Mouse (Mus musculus) kidney, adult 9 months (tissue): ENCODE measurements at regions not wholly inside any gene's neighbourhood (a gene's known extent, or its start where the extent isn't known, plus 50 kb on each side); places are given as distances from the start of the nearest gene placed in this dataset.

Experiments
- DNase-seq: peaks from one replicate; pipeline ENCODE4 v3.0.0; 2022

DNA sequence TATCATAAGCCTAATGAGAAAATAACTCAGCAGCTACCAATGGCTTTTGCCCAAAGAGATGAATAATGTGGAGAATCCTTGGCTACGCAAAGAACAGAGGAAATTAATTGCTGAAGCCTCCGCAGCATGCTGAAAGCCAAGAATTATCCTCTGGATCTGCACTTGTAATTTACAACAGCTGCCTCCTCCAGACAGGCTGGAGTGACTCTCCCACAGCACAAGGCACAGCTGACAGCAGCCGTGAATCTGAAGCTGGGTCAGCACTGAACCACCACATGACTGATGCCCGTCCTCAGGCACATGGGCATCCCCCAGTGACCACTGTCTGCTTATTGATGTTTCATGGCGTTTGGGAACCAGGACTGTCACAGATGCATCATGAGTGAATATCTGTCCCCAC is 299.8 kb downstream of the Psat1 start:
- no peak for DNase-seq

GRCm38 (mm10) chr19:15644786-15645185 is 302.4 kb downstream of the Psat1 start:
- no peak for DNase-seq

- DNase-seq: peak; percentile 46
Measured at GRCm38 (mm10) chr19:15617233-15617915, 329.8 kb downstream of the Psat1 start.

GRCm38 (mm10) chr19:15614648-15615561 is 332.2 kb downstream of the Psat1 start:
- DNase-seq: no peak

GRCm38 (mm10) chr19:15611137-15611758 is 335.9 kb downstream of the Psat1 start:
- DNase-seq: no peak

DNA sequence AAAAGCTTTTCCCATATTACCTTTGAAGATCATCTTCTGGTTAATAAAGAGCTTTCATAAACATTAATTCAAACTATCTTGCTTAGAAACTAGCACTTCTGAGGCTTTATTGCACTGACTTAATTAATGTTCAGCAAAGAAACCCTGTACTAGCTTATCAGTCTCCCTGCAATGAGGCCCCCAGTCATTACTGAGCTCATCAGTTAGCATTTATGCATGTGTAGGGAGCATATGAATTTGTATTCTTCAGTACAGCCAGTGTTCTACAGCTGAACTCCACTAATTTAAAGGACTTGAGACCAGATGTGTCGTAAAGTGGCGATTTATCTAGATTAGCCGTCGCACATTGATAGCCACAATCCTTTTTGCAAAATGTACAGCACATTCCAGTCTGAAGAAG is 340.7 kb downstream of the Psat1 start:
- DNase-seq: no peak

GRCm38 (mm10) chr19:15592821-15593220 is 354.3 kb downstream of the Psat1 start:
- no peak for DNase-seq

DNA sequence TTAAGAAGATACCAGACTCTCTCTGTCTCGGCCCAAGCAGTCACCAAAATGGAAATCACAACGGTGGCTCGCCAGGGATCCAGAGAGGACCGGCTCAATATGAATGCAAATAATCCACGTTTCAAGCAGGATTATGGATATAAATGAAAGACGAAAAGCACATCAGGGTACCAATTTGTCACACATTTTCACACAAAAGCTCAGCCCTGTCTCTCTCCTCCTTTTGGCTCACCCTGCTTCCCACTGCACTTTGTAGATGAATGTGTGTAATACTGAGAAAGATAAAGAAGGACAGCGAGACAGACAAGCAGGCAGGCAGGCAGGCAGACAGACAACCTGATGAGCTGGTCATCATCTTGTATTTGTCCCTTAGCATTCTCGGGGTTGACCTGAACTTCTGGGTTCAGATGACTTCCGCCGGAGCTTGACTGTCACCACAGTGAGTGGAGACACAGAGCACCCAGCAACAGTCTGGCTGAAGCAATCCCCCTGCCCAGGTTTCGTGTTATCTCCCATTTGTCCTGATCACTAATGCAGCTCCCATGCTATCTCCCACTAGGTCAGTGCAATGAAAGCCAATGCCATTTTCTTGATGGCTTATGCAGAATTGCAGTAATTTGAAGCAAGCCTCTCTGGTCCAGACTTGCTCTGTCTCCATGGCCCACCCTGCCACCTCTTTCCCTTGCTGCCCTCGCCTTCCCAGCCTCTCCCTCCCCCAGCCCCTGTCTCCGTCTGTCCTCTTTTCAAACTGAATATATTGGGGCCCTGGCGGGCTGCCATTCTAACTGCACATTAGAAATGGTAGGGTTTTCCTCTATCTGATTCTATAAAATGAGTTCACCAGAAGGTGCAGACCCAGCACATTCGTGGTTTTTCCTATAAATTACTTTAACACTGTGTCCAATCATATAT is 363.1 kb downstream of the Psat1 start:
- no peak for DNase-seq

- no peak for DNase-seq
Measured at GRCm38 (mm10) chr19:15583106-15583781, 363.9 kb downstream of the Psat1 start.

DNA sequence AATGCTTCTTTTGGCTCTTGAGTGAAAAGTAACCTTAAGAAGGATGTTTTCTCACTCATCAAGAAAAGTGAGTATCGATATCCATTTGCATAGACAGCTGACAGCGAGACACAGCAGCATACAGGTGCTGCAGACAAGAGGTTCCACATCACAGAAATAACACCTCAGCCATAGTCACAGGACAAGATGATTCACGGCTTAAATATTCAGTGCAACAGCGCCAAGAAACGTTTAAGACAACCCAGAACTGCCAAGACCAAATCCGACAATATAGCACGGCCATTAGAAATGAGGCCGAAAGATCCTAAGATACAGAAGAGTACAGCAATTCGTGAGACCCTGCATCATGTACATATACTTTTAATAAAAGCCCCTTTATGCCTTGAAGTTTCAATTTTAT is 375.9 kb downstream of the Psat1 start:
- no peak for DNase-seq

GRCm38 (mm10) chr19:15561511-15561910 is 385.6 kb downstream of the Psat1 start:
- DNase-seq: no peak

DNA sequence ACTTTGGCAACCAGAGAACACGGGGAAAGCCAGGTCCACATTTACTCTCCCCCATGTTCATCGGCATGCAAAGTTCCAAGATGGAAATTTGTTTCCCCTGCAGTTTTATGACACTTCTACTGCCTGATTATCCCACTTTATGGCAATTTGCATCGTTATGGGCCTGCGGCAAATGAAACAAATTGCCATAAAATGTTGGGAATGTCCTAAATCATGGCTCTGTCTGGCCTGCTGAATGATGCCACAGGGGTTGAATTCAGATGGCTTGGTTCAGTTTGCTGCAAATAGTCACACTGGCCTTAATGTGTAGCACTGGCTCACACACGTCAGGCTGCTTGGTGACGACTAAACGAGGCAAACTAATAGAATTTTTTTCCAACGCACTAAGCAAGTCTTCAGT is 393.2 kb downstream of the Psat1 start:
- no peak for DNase-seq

- DNase-seq: no peak
Measured at GRCm38 (mm10) chr19:15517853-15518252, 429.3 kb downstream of the Psat1 start.

GRCm38 (mm10) chr19:15516566-15517305 is 430.4 kb downstream of the Psat1 start:
- DNase-seq: no peak

- no peak for DNase-seq
Measured at GRCm38 (mm10) chr19:15513197-15513596, 433.9 kb downstream of the Psat1 start.

DNA sequence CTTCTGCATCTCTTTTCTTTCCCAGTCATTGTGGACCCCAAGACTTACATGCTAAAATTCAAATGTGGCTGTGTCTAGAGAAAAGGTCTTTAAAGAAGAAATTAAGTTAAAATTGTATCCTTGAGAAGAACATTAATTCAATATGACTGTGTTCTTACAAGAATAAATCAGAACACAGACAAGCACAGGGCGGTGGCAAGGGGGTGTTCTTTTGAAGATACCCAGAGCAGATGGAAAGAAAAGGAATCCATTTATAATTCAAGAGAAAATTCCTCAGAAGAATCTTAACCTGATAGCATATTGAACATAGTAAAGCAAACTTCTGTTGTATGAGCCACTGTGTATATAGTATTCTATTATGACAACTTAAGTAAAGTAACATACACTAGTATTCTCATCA is 436.7 kb downstream of the Psat1 start:
- DNase-seq: no peak

GRCm38 (mm10) chr19:15502985-15503354 is 444.2 kb downstream of the Psat1 start:
- DNase-seq: no peak

DNA sequence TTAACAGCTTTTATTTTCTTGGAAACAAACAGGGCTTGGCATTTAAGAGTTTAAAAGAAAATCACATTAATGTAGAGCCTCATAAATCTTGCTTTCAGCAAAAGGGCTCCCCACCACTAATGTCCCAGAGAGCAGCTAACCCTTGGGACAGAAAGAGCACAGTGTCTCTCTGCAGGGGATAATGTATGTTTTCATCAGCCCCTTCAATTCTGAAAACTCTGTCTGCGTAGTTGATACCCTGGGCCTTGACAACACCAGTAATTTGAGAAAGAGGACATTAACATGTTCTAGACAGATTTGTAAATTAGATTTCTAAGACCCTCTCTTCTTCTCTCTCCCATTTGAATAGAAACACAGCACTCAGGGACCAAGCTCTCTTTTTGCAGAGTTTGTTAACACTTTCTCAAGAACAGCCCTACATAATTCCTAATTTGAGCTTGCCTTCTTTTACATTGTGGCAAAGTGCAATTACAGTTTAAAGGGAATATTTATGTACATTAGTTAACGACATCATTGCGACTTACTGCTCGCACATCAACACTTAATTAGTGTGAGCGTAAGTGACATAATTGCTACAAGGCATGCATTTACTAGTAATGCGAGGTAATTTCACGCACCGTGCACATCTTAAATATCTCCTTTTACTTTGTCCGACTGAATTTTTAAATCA is 444.7 kb downstream of the Psat1 start:
- no peak for DNase-seq

DNA sequence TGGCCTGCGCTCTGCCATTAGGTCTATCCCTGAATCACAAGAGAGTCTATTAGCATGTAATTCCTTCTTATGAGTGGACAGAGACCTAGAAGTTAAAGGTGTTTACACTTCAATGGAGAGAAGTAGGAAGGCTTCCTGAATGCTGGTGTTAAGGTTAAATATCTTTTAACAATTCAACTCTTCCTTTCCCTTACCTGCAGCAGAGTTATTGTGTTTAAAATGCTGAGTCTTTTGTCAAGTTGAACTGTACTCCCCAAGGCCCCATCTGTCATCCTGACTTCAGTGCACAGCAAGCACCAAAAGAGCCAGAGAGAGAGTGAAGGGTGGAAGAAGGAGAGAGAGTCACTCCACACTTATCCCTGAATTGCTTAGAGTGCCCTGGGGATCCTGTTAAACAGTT is 451.6 kb downstream of the Psat1 start:
- DNase-seq: no peak

- no peak for DNase-seq
Measured at GRCm38 (mm10) chr19:15487576-15487975, 459.6 kb downstream of the Psat1 start.

GRCm38 (mm10) chr19:15481605-15482004 is 465.5 kb downstream of the Psat1 start:
- no peak for DNase-seq
